Mouse (Mus musculus): Measurements from ENCODE around the gene Lrr1.

GRCm38 (mm10) chr12:69164904-69165303, 3.7 kb upstream of the Lrr1 start:
- TF ChIP-seq ETS1 (IDR thresholded peaks at IDR 0.05; ENCODE audit: low read depth, low read length) (peak; percentile 64), USF2 (IDR thresholded peaks at IDR 0.05; ENCODE audit: borderline replicate concordance in 1 of 2, insufficient read depth in 1 of 2, low read depth in 1 of 2, low read length in 2 of 2) (no peak), MAFK (IDR thresholded peaks at IDR 0.05; ENCODE audit: borderline replicate concordance, low read depth, low read length) (no peak), MAZ (IDR thresholded peaks at IDR 0.05; ENCODE audit: low read depth, low read length) (no peak), EP300 (IDR thresholded peaks at IDR 0.05; ENCODE audit: low read depth in 1 of 2, low read length in 2 of 2) (peak; percentile 22 to 67; a peak in 1 of 4 replicates), GATA1 (IDR thresholded peaks at IDR 0.05; ENCODE audit: low read depth, low read length) (peak; percentile 81), TCF12 (IDR thresholded peaks at IDR 0.05; ENCODE audit: low read depth, low read length) (peak; percentile 59), CTCF (IDR thresholded peaks at IDR 0.05 in 2 of 3, conservative IDR thresholded peaks at IDR 0.05 in 1 of 3; ENCODE audit: control insufficient read depth in 1 of 3, insufficient read depth in 1 of 3, low read depth in 2 of 3, low read length in 3 of 3, poor library complexity in 1 of 3, severe bottlenecking in 1 of 3) (peak in 2 of 3 experiments; percentile 15 to 24; a peak in 2 of 6 replicates), POLR2AphosphoS5 (IDR thresholded peaks at IDR 0.05; ENCODE audit: borderline replicate concordance, low read depth, low read length) (no peak), CHD2 (IDR thresholded peaks at IDR 0.05; ENCODE audit: low read length) (no peak), ZMIZ1 (IDR thresholded peaks at IDR 0.05; ENCODE audit: low read depth, low read length) (no peak)
